Mouse (Mus musculus) frontal cortex, adult (tissue): ENCODE measurements at regions not wholly inside any gene's neighbourhood (a gene's known extent, or its start where the extent isn't known, plus 50 kb on each side); places are given as distances from the start of the nearest gene placed in this dataset.
A peak's percentile ranks its signal among the peaks of the same experiment; 100 is the strongest.

Experiments used
- ATAC-seq: cut with Nextera tagmentation; 2 replicates; pipeline ENCODE4 v1.9.2; 2017; ENCODE audit warnings: mild to moderate bottlenecking, moderate library complexity, mixed read lengths; ENCODE audit not compliant: low TSS enrichment

DNA sequence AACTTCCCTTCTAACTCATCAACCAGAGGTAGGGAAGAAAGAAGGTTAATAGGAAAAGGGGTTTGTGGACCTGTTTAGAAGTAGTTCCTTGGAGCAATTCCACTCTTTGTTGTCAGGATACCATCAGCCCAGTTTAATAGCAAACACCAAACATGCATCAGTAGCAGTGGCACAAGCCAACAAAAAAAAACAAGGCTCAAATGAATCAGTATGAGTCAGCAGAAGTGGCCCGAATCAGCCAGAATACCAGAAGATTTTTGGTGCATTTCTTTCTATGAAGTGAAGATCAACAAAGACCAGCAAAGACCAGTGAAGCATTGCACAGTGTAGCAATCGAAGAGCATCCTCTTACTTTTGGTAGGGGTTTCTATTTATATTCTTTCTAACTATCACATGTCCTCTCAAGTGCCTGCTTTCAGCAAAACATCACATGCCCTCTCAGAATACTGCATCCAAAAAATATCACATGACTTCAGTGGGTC, 52.9 kb upstream of the Gm10944 start:
- ATAC-seq, result no peak

DNA sequence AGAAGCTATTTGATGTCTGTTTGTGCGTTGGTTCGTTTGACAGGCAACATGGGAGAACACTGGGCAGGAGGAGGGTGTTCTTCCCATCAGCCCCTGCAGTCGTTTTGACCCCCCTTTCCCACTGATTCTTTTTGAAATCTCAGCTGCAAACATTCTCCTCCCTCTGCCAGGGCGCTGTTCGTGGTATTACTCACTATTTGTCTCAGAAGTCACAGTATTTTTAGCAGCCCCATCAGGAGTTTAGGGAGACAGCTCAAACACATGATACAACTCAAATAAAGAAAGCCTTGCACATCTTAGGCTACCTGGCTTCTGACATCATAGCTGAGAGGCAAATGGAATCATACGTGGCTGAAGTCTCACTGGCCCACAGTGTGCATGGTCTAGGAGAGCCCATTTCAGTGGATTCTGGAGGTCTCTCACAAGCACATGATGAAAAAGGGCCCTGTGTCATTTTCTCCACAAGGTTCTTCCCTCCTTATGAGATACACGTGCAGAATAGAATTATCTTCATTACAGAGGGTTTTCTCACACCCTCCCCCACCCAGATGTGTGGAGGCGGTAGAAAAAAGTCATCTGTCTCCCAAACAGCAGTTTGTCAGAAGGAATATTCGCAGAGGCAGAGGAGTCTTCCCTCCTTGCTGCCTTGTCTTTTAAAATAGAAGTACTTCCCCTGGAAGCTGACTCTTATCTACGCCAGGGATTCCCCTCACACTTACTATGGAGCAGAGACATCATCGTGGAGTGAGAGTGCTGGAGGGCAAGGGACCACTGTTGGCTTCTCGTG, 57.1 kb upstream of the Rab32 start:
- ATAC-seq, result peak; percentile 73

DNA sequence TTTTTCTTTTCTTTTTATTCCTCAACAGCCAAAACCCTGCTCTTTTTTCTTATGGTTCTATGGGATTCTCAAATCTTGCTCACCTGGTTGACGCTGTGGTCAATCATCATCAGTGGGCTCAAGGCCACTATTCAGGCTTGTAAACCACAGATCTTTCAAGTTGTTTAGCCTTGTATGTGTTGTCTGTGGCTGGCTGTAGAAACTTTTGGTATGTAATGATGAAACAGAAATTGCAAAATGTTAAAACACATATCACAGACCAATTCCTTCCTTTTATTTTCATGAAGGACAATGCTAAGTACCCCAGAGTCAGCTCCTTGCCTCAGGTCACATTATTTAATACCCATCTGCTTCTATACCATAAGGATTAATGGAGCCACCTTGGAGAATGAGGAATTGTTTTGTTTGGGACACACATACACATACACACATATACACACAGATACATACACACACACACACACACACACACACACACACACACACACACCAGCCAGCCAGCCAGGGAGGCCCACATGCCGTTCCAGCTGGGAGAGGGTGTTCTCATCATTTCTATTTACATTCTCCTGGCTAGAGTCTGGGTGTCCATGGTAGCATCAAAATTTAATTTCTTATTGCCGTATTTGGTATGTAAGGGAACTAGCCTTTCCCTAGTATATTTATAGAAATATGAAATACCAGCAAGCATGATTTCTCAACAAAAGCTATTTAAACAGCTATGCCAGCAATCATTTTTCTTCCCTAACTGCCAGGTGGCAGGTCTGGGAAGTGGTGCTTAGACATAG, 52.7 kb upstream of the Rab32 start:
- peak; percentile 64 for ATAC-seq

DNA sequence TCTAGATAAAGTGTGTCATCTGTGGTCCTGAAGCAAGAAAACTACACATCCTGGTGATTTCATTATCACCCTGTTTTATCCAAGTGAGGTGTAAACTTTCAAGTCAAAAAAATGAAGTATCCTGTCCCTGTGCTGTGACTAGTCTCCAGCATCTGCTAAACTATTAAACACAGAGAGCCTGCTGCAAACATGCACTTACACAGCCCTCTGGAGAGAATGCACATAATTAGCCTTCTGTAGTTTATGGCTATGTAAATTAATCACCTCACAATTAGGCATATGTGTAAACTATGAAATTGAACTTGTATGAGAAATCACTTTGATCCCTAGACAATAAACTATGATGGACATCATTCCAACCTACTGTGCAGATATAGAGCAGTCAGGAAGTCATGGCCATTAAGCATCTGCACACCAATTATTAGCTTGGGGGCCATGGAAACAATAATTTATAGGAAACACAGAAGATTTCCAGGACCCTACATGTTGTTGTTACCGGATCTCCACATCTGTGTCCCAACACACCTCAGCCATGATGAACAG, 50.6 kb upstream of the Rab32 start:
- ATAC-seq, result peak; percentile 44
